Mouse (Mus musculus): ENCODE results near the gene Rps6kc1. TPM values are rescaled to one million over a fixed set of nuclear protein-coding genes. Genes with fewer than 3 reads are reported as not detected.

Gene Rps6kc1
- polyA plus RNA-seq, 1 experiment: 36.2 TPM

DNA sequence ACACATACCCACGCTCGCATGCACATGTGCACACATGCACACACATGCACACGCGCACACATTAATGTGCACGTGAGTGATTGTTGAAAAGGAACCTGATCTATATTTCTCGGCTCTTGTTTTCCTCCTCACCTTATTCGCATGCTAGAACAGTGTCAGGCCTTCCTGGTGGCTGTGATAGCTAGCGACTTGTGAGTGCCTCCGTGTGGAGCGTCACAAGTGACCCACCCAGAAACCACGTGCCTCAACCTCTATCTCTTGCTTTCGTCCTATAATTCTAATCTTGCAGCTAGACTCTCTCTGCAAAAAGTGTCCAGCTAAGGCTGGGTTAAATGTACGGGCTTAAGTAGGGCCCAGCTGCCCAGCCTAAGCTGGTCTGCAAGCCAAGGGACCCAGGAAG is 253.3 kb downstream of the Rps6kc1 start:
- TF ChIP-seq GATA1 (IDR thresholded peaks at IDR 0.05; ENCODE audit: low read length): no peak

- no peak for TF ChIP-seq GATA1 (IDR thresholded peaks at IDR 0.05; ENCODE audit: low read length)
These were observed 255.5 kb downstream of the Rps6kc1 start for GRCm38 (mm10) chr1:190656089-190656488.

DNA sequence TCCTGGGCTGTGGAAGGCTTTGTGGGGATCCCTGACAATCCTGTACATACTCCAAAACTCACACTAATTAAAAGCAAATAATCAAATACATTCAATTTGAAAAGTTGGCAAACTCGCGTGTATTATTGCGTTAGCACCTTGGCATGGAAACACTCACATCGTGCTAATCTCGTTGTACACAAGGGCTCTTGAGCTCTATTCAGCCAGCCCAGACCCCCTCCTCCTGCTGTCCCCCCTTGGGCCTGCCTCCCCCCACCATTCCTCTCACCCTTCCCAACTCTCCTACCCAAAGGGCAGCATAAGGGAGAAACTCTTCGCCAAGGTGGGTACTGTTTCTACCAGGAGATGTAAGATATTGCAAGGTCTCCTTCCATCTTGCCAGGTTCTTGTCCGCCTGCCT is 255.9 kb downstream of the Rps6kc1 start:
- TF ChIP-seq GATA1 (IDR thresholded peaks at IDR 0.05; ENCODE audit: low read length): no peak

GRCm38 (mm10) chr1:190655081-190655480 is 256.5 kb downstream of the Rps6kc1 start:
- TF ChIP-seq GATA1 (IDR thresholded peaks at IDR 0.05; ENCODE audit: low read length): no peak

- no peak for TF ChIP-seq GATA1 (IDR thresholded peaks at IDR 0.05; ENCODE audit: low read length)
These were observed 256.9 kb downstream of the Rps6kc1 start for GRCm38 (mm10) chr1:190654694-190655001.

DNA sequence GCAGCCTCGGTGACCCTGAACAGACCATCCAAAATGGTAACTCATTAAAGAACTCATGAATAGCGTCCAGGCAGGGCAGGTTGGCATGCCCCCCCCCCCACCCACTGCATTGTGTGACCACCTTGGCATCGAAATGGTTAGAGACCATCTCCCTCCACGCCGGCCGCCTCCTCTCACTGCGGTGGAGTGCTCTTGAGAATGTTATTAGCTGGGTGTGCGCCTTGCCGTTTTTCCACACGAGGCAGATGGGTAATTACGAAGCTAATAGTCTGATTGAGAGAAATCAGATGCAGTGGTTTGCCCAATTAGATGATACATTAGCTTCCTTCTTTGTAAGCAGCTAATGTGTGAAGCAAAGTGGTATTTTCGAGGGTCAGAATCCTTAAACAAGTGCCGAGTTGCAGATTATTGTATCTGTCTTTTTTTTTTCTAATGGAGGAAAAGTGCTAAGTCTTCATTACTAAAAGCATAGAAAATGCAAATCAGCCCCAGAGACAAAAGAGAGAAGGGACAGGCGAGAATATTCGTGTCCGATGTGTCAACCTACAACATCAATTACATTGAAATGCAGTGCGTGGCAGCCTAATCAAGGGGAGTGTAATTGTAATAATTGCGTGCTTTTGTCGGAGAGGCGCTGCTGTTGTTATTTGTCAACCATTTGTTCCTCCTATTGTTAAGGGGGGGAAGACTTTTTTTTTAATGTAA is 257.4 kb downstream of the Rps6kc1 start:
- TF ChIP-seq GATA1 (IDR thresholded peaks at IDR 0.05; ENCODE audit: low read length): no peak

GRCm38 (mm10) chr1:190653081-190653480 is 258.5 kb downstream of the Rps6kc1 start:
- no peak for TF ChIP-seq GATA1 (IDR thresholded peaks at IDR 0.05; ENCODE audit: low read length)

Other genes starting within 250 kb of the Rps6kc1 start
- gene Angel2, start 13.3 kb upstream of the Rps6kc1 start, polyA plus RNA-seq (2012): 13.9 and 20.0 TPM in 2 replicates
- not detected in 2 replicates for gene Vash2, start 67.5 kb upstream of the Rps6kc1 start, polyA plus RNA-seq (2012)
- 16.7 and 23.0 TPM in 2 replicates for gene Flvcr1, start 114.4 kb upstream of the Rps6kc1 start, polyA plus RNA-seq (2012)
- not detected in 2 replicates for gene Spata45, start 124.9 kb upstream of the Rps6kc1 start, polyA plus RNA-seq (2012)
- 0.84 and 0.93 TPM in 2 replicates for gene Tatdn3, start 151.2 kb upstream of the Rps6kc1 start, polyA plus RNA-seq (2012)
- gene Nsl1, start 151.2 kb upstream of the Rps6kc1 start, polyA plus RNA-seq (2012): 22.5 and 29.4 TPM in 2 replicates
- gene Batf3, start 186.1 kb upstream of the Rps6kc1 start, polyA plus RNA-seq (2012): 0.15 and 0.26 TPM in 2 replicates